Mouse (Mus musculus) lung, postnatal 0 days (tissue): Measurements from ENCODE around the gene St8sia1.

ENCODE experiments used
- CTCF ChIP-seq: IDR thresholded peaks from 2 replicates; pipeline ENCODE4 v1.5.1; 2016; ENCODE audit warnings: antibody characterized with exemption, mild to moderate bottlenecking
- EP300 ChIP-seq: IDR thresholded peaks from 2 replicates; pipeline ENCODE4 v1.6.1; 2016; ENCODE audit warnings: antibody characterized with exemption, mild to moderate bottlenecking, control low read depth

- TF ChIP-seq EP300 (no peak), CTCF (no peak)
Measured at GRCm38 (mm10) chr6:142908911-142909770, 55.1 kb downstream of the St8sia1 start.
